Mouse (Mus musculus) lung, adult 2 months (tissue): Measurements from ENCODE around the gene Lhx5.

Experiments used
- CTCF ChIP-seq: fragments of 200-500 bp; IDR thresholded peaks from 2 replicates; pipeline ENCODE4 v1.5.1; 2011; ENCODE audit warnings: mild to moderate bottlenecking, low read length, control low read depth; ENCODE audit not compliant: insufficient read depth
- POLR2A ChIP-seq: fragments of 200-500 bp; IDR thresholded peaks from 2 replicates; pipeline ENCODE4 v1.6.1; 2011; ENCODE audit warnings: low read depth, mild to moderate bottlenecking, control low read depth, low read length, borderline replicate concordance; ENCODE audit errors: extremely low read depth

DNA sequence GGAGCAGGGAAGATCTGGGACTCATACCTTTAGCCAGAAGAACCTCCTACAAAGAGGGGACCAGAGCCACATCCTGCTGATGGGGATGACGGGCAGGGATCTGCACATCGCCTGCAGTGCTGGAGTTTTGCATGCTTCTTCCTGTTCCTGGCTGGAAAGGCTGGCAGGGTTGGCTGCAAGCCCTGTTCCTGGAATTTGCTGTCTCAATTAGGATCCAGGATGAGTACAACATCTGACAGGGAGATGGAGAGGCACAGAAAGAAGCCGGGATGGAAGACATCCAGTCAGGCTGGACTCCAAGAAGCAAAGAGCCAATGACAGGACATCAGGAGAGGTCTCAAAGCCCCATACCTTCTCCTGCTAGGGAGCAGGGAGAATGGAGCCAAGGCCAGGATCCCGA, 45.1 kb upstream of the Lhx5 start:
- TF ChIP-seq POLR2A (no peak), CTCF (no peak)
